Mouse (Mus musculus): ENCODE results near the gene Dhx8.

- TF ChIP-seq POLR2A (IDR thresholded peaks at IDR 0.05; ENCODE audit: low read depth, low read length): no peak
- TF ChIP-seq CTCF (IDR thresholded peaks at IDR 0.05; ENCODE audit: extremely low read depth, insufficient read length, insufficient replicate concordance, low read depth, low read length): no peak
These were observed 53.9 kb downstream of the Dhx8 start for GRCm38 (mm10) chr11:101786651-101787050.
